Mouse (Mus musculus): ENCODE measurements around the gene Aifm2.

GRCm38 (mm10) chr10:61781461-61782128 is 66.5 kb downstream of the Aifm2 start:
- TF ChIP-seq POLR2A (IDR thresholded peaks at IDR 0.05; ENCODE audit: insufficient read depth, low read depth, low read length) (no peak), CTCF (IDR thresholded peaks at IDR 0.05; ENCODE audit: insufficient read depth, low read depth, low read length) (no peak)
